Mouse (Mus musculus) midbrain, embryonic 13.5 days (tissue): Measurements from ENCODE around the gene Barhl2. TPM values are rescaled to one million over a fixed set of nuclear protein-coding genes. Genes with fewer than 3 reads are reported as not detected.

Experiments
- ATAC-seq: fragments of 200-750 bp; cut with Nextera tagmentation; 2 replicates; pipeline ENCODE4 v1.8.0; 2017; ENCODE audit warnings: mild to moderate bottlenecking, moderate TSS enrichment, moderate library complexity
- H3K27ac ChIP-seq: fragments of 300-500 bp; sonication (generic); 2 replicates; pipeline ENCODE4 v1.5.1; 2015; ENCODE audit warnings: inconsistent platforms, mild to moderate bottlenecking, moderate library complexity
- H3K27me3 ChIP-seq: fragments of 300-500 bp; sonication (generic); 2 replicates; pipeline ENCODE4 v1.6.1; 2015; ENCODE audit warnings: mild to moderate bottlenecking, inconsistent platforms
- H3K36me3 ChIP-seq: fragments of 300-500 bp; sonication (generic); 2 replicates; pipeline ENCODE4 v1.6.1; 2015; ENCODE audit warnings: mild to moderate bottlenecking, inconsistent platforms
- H3K4me1 ChIP-seq: fragments of 300-500 bp; sonication (generic); replicated peaks from 2 replicates; pipeline ENCODE4 v1.6.1; 2015; ENCODE audit warnings: inconsistent platforms
- H3K4me2 ChIP-seq: fragments of 300-500 bp; sonication (generic); replicated peaks from 2 replicates; pipeline ENCODE4 v1.6.1; 2015; ENCODE audit warnings: moderate library complexity, mild to moderate bottlenecking, inconsistent platforms
- H3K4me3 ChIP-seq: fragments of 300-500 bp; sonication (generic); replicated peaks from 2 replicates; pipeline ENCODE4 v1.5.1; 2015; ENCODE audit warnings: mild to moderate bottlenecking, inconsistent platforms
- H3K9ac ChIP-seq: fragments of 300-500 bp; sonication (generic); replicated peaks from 2 replicates; pipeline ENCODE4 v1.6.1; 2015; ENCODE audit warnings: mild to moderate bottlenecking, inconsistent platforms
- H3K9me3 ChIP-seq: fragments of 300-500 bp; sonication (generic); 2 replicates; pipeline ENCODE4 v1.6.1; 2016; ENCODE audit warnings: mild to moderate bottlenecking, inconsistent platforms
- WGBS: fragments of 180-500 bp; shearing (Covaris S2); methylation state at CpG from one replicate; pipeline ENCODE4 v1.1.7; 2015; 5-methylcytosine and 5-hydroxymethylcytosine counted together
- polyA plus RNA-seq: library from polyadenylated mRNA; unstranded; fragments of >200 nt; fragmentation: Nextera tagmentation; extraction: Ambion mirVana; gene quantifications from 2 replicates; pipeline ENCODE4 v1.2.1, GENCODE M21; 2015

The Barhl2 gene
- polyA plus RNA-seq, 1 experiment from 2014 or later = 14.4 TPM

DNA sequence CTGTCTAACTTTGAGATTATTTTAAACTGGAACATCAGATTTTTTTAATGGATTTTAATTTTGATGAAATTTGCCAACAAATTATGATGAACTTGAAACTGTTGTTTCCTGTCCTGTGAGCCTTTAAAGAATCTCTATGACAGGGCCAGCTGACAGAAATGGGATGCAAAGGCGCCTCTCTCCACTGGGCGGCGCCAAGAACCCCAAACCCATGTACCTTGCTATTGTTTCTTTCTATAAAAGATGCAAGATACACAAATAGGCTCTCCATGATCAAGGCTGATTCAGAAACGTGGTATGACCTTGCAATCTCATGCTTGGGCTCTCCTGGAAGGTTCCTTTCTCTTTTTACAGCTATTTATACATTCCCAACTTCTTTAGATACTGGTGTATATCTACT, 3.9 kb upstream of the Barhl2 start:
- 2% methylated on average over 4 of the region's 4 CpGs for WGBS
- Histone ChIP-seq H3K4me2 (no peak overlapping the region), H3K9ac (no peak overlapping the region), H3K27ac (no peak overlapping the region), H3K27me3 (peaks cover 89% of the 10 kb centered on the region), H3K4me3 (no peak overlapping the region), H3K36me3 (no peaks in the 10 kb centered on the region), H3K9me3 (no peaks in the 10 kb centered on the region), H3K4me1 (peaks cover 68% of the 10 kb centered on the region)
- ATAC-seq = no peak

GRCm38 (mm10) chr5:106461431-106461830, 3.5 kb upstream of the Barhl2 start:
- Histone ChIP-seq H3K27me3 (peaks cover 85% of the 10 kb centered on the region), H3K4me3 (no peak overlapping the region), H3K27ac (no peak overlapping the region), H3K4me2 (no peak overlapping the region), H3K36me3 (no peaks in the 10 kb centered on the region), H3K4me1 (peaks cover 63% of the 10 kb centered on the region), H3K9me3 (no peaks in the 10 kb centered on the region), H3K9ac (no peak overlapping the region)
- WGBS = 13% methylated on average over 3 of the region's 3 CpGs
- no peak for ATAC-seq

- H3K4me1 ChIP-seq = peaks cover 54% of the 10 kb centered on the region
- H3K4me3 ChIP-seq = peak overlapping the region; percentile 61
- no peak for ATAC-seq
- H3K27ac ChIP-seq = peak overlapping the region; percentile 81
- H3K9ac ChIP-seq = peak overlapping the region; percentile 44
- H3K36me3 ChIP-seq = no peaks in the 10 kb centered on the region
- peak overlapping the region; percentile 73 for H3K4me2 ChIP-seq
- no peaks in the 10 kb centered on the region for H3K9me3 ChIP-seq
- WGBS = under 1% methylated on average over 17 of the region's 17 CpGs
- peaks cover 82% of the 10 kb centered on the region for H3K27me3 ChIP-seq
Observed at GRCm38 (mm10) chr5:106460535-106460934, 2.6 kb upstream of the Barhl2 start.

DNA sequence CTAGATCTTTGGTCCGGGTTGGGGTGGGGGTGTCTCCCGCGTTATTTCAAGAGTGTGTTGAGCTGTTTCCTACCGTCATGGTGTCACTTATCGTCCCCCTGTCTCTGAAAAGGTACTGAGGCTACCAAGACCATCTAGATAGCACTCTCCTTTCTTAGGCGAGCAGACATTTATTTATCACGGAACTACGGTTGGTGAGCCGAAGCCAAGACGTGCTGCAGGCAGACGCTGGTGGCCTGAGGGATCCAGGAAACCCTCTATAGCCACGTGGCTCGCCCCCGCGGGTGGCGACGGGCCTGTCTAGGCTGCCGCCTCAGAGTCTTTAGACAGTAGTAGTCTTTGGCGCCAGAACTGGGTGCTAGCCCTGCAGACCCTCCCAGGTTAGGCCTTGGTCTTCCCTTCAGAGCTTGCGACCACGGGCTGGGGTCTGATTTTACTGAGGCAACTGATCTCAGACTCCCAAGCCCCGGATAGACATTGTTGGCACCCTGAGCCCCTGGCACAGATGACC, 2.1 kb upstream of the Barhl2 start:
- H3K4me3 ChIP-seq = peak overlapping the region; percentile 61
- H3K36me3 ChIP-seq = no peaks in the 10 kb centered on the region
- H3K9me3 ChIP-seq = no peaks in the 10 kb centered on the region
- H3K9ac ChIP-seq = peak overlapping the region; percentile 44
- H3K4me2 ChIP-seq = peak overlapping the region; percentile 73
- no peak for ATAC-seq
- peak overlapping the region; percentile 81 for H3K27ac ChIP-seq
- H3K4me1 ChIP-seq = peaks cover 50% of the 10 kb centered on the region
- H3K27me3 ChIP-seq = peaks cover 82% of the 10 kb centered on the region
- WGBS = under 1% methylated on average over 22 of the region's 22 CpGs

DNA sequence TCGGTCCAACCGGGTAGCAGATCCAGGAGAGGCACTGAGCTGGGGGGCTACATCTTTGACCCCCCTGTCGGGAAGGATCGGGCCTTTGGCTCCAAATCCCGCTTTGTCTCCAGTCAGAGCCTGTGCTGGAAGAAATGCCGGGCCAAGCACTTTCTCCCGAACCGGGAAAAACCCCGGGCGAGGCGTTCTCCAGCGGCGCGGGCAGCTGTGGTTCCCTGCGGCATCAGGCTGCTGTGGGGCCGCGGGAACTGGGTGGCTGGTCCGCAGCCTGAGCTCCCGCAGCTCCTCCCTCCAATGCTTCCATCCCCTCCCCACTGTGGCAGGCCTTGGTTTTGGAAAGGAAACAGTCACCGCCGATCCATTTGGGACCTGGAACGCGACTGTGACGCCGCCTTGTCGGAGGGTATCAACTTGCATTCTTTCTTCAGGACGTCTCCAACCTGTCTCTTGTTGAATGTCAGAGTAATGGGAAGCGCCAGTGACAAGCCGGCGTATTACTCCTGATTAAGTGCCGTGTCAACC, 1.2 kb upstream of the Barhl2 start:
- Histone ChIP-seq H3K4me2 (peak overlapping the region; percentile 73), H3K4me1 (peaks cover 41% of the 10 kb centered on the region), H3K27me3 (peaks cover 82% of the 10 kb centered on the region), H3K4me3 (peak overlapping the region; percentile 61), H3K27ac (peak overlapping the region; percentile 84), H3K36me3 (no peaks in the 10 kb centered on the region), H3K9ac (peak overlapping the region; percentile 83), H3K9me3 (no peaks in the 10 kb centered on the region)
- 0 out of 2 replicates have a peak, but pooled peaks have one; percentile 9 for ATAC-seq
- WGBS = under 1% methylated on average over 31 of the region's 31 CpGs

- peaks cover 82% of the 10 kb centered on the region for H3K27me3 ChIP-seq
- no peaks in the 10 kb centered on the region for H3K36me3 ChIP-seq
- H3K4me3 ChIP-seq = peak overlapping the region; percentile 61
- H3K9ac ChIP-seq = peak overlapping the region; percentile 83
- ATAC-seq = peak; percentile 86
- H3K4me2 ChIP-seq = peak overlapping the region; percentile 73
- H3K27ac ChIP-seq = peak overlapping the region; percentile 84
- no peaks in the 10 kb centered on the region for H3K9me3 ChIP-seq
- H3K4me1 ChIP-seq = peaks cover 36% of the 10 kb centered on the region
- WGBS = under 1% methylated on average over 59 of the region's 68 CpGs
Observed at GRCm38 (mm10) chr5:106458477-106459119, 632 bp upstream of the Barhl2 start.

DNA sequence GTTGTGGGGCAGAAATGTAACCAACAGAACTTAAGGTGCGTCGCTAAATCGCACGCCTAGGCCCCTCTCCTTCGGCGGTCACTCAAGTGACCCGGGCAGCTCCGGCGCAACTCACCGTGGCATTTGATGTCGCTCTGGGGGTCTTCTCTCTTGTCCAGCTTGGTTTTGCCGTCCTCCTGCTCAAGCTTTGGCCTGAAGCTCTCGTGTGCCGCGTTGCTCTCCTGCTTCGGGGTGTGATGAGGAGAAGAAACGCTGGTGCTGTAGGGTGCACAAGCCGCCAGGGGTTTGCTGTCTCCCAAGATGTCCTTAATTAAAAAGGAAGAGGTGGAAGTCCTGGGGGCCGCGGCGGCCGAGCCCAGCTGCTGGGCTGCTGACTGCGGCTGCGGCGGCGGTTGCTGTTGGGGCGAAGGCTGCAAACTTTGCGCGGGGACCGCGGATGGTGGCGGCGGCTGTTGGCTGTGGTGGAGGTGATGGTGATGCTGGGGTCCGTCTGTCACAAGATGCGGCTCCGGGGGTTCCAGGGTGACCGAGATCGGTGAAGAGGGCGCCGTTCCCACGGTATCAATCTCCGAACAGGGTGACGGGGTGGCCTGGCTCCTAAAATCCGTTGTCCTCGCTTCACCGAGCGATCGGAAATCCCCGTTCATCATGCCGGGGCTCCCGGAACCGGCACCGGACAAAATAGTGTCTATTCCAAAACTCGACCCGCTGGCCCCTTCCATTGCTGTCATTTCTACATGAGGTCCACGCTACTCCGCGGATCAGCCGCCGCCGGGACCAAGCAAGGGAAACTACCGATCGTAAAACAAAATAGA, 648 bp downstream of the Barhl2 start:
- Histone ChIP-seq H3K36me3 (no peaks in the 10 kb centered on the region), H3K4me3 (peak overlapping the region; percentile 61), H3K27me3 (peaks cover 79% of the 10 kb centered on the region), H3K27ac (peak overlapping the region; percentile 86), H3K9ac (peak overlapping the region; percentile 83), H3K4me1 (peaks cover 37% of the 10 kb centered on the region), H3K9me3 (no peaks in the 10 kb centered on the region), H3K4me2 (peak overlapping the region; percentile 73)
- ATAC-seq = no peak
- under 1% methylated on average over 63 of the region's 63 CpGs for WGBS

- Histone ChIP-seq H3K4me1 (peaks cover 44% of the 10 kb centered on the region), H3K9me3 (no peaks in the 10 kb centered on the region), H3K36me3 (no peaks in the 10 kb centered on the region), H3K4me2 (peak overlapping the region; percentile 55), H3K4me3 (peak overlapping the region; percentile 51), H3K9ac (peak overlapping the region; percentile 75), H3K27me3 (peaks cover 76% of the 10 kb centered on the region), H3K27ac (peak overlapping the region; percentile 88)
- WGBS = 2% methylated on average over 7 of the region's 7 CpGs
- ATAC-seq = no peak
Observed at GRCm38 (mm10) chr5:106455984-106456383, 2.0 kb downstream of the Barhl2 start.

DNA sequence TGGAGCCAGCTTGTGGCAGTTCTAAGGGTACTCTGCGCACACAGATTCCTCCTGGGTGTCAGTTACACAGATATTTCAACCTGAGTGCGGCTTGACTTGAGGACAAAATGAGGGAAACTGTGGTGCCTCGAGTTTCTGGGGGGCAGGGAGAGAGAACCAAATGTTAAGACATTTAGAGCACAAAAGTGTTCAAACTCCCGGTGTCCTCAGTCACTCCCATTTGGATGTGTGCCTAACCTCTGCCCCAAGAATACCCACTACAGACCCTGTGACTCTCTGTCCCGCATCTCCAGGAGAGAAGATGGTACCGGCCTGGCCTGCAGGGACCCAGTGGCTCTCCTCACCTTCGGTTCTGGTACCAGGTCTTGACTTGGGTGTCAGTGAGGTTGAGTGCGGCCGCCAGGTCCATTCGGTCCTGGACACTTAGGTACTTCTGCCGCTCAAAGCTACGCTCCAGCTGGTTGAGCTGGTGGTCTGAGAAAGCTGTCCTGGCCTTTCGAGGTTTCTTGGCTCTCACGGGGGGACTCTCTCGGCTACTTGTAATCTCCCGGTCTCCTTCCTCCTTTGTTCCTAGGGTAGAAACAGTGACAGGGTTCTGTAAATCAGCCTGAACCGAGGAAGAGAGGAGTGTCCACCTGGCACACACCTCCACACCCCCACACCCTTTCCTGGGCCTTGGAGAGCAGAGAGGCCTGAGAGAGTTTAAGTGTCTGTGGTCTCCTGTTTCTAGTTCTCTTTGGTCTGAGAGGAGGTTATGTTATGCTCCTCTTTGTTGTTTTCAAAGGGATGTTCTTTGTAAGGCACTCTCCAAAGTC, 2.7 kb downstream of the Barhl2 start:
- Histone ChIP-seq H3K9me3 (no peaks in the 10 kb centered on the region), H3K4me3 (peak overlapping the region; percentile 51), H3K27ac (peak overlapping the region; percentile 88), H3K4me2 (peak overlapping the region; percentile 55), H3K27me3 (peaks cover 80% of the 10 kb centered on the region), H3K9ac (peak overlapping the region; percentile 75), H3K4me1 (peaks cover 46% of the 10 kb centered on the region), H3K36me3 (no peaks in the 10 kb centered on the region)
- 3% methylated on average over 17 of the region's 17 CpGs for whole genome bisulfite sequencing
- ATAC-seq = no peak

GRCm38 (mm10) chr5:106454411-106455105, 3.4 kb downstream of the Barhl2 start:
- peak overlapping the region; percentile 88 for H3K27ac ChIP-seq
- ATAC-seq = no peak
- peak overlapping the region; percentile 51 for H3K4me3 ChIP-seq
- peak overlapping the region; percentile 75 for H3K9ac ChIP-seq
- no peaks in the 10 kb centered on the region for H3K9me3 ChIP-seq
- 2% methylated on average over 9 of the region's 9 CpGs for WGBS
- no peaks in the 10 kb centered on the region for H3K36me3 ChIP-seq
- H3K4me2 ChIP-seq = peak overlapping the region; percentile 55
- peaks cover 39% of the 10 kb centered on the region for H3K4me1 ChIP-seq
- H3K27me3 ChIP-seq = peaks cover 80% of the 10 kb centered on the region

DNA sequence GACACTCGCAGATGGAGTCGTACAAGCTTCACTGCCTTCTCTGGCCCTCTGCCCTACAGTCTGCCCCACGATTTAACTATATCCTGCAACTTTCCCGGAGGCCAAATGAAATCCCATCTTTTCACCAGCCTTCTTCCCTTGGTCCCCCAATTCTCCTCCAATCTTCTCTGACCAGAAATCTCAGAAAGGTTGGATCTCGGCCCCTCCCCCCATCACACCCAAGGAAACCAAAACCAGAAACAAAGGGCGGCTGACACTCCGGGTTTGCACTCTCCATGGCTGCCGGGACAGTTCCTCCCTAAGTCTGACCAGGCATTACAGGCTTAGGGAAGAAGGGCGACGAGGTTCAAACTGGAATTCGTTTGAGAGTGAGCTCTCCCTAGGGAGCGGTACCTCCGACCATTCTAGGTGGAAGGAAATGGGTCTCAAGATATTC, 4.1 kb downstream of the Barhl2 start:
- ATAC-seq = no peak
- peak overlapping the region; percentile 75 for H3K9ac ChIP-seq
- peaks cover 40% of the 10 kb centered on the region for H3K4me1 ChIP-seq
- peak overlapping the region; percentile 55 for H3K4me2 ChIP-seq
- H3K27ac ChIP-seq = peak overlapping the region; percentile 88
- H3K9me3 ChIP-seq = no peaks in the 10 kb centered on the region
- WGBS = under 1% methylated on average over 13 of the region's 13 CpGs
- peak overlapping the region; percentile 51 for H3K4me3 ChIP-seq
- no peaks in the 10 kb centered on the region for H3K36me3 ChIP-seq
- H3K27me3 ChIP-seq = peaks cover 80% of the 10 kb centered on the region
